Mouse (Mus musculus) activated CD4-positive, CD25-positive, alpha-beta regulatory T cell, adult 4 months (primary cell): Measurements from ENCODE around the gene Ubtd1. TPM values are rescaled to one million over a fixed set of nuclear protein-coding genes. Genes with fewer than 3 reads are reported as not detected.
"Not testable (repeated sequence)": the region's sequence is repeated elsewhere in the genome, so short reads cannot be mapped to it uniquely, and the experiment has no call there.

Source experiments
- ATAC-seq: one replicate; pipeline ENCODE4 v1.8.0; 2017
- polyA plus RNA-seq, 2 experiments: library from polyadenylated mRNA; unstranded; fragments of 100-300 nt; shearing (Covaris generic); gene quantifications; one replicate each; pipeline ENCODE4 v1.2.1; 2017

Gene Ubtd1
- polyA plus RNA-seq, 2 experiments from 2014 or later = 2.6 to 4.0 TPM

DNA sequence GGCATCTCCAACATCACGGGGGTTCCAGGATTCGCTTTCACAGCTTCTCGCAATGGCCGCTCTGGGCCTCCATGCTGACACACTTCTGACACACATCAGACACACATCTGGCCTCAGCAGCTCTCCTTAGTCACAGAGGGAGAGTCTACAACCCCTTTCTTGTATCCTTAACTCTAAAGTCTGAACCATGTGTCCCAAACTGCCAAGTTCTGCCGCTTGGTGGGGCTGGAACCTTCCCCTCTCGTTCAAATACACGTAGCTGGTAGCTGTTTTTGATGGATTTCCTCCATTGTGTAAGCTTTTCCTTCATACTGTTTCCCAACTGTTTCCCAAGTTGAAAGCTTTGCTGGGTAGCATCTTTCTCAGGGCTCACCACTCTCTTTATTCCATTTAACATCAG is 89.7 kb downstream of the Ubtd1 start:
- no peak for ATAC-seq

DNA sequence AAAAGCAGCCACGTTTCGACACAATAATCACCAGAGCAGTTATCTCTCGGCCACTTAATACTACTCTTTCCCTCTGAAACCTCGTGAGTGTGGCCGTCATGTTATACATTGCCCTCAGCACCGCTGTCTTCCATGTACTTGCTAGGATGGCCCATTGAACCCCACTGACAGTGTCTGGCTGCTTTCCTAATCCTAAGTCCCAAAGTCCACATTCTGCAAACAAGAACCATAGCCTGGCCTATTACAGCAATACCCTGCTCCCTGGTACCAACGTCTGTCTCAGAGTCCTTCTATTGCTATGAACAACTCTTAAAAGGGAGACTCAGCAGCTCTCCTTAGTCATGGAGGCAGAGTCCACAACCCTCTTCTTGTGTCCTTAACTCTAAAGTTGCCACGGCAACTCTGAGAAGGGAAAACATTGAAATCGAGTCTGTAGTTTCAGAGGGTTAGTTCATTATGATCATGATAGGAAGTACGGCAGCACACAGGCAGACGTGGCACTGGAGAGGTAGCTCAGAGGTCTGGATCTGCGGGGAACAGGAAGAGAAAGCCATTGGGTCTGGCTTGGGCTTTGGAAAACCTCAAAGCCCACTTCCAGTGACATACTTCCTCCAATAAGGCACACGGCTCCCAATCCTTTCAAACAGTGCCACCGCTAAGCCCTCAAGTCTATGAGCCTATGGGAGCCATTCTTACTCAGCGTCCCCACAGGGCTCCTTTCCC is 90.5 kb downstream of the Ubtd1 start:
- ATAC-seq = no peak

DNA sequence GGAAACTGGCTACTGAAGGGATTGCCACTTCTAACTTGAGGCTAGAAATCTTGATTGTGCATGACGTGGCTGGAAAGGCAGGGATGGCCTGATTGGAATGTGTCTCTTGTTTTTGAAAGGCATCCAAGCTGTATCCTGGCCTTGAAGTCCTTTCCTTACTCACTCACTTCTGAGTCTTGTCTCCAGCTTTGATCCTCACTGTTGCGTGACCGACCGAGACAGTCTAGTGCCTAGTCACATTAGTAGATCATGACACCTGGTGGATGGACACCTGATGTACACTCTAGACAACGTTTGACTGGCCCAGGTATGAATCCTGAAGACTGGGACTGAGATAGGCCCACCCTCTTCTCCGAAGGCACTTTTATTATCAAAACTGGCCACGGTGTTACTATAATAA is 91.2 kb downstream of the Ubtd1 start:
- ATAC-seq = no peak

DNA sequence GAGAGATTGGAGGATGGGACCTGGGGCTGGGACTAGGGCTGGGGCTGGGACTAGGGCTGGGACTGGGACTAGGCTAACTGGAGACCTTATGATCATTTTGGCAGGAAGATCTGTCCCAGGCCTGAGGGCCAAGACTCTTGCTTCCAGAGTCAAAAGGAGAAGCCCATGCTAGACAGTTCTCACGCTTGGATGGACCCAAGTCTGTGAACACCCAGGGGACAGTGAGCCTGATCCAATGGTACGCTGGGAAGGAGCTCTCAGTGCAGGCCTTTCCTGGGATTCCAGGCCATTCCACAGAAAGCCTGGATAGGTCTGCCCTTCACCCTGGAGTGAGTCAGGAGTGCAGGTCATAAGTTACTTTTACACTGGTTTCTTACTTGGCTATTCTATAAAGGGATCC is 93.5 kb downstream of the Ubtd1 start:
- ATAC-seq = no peak

DNA sequence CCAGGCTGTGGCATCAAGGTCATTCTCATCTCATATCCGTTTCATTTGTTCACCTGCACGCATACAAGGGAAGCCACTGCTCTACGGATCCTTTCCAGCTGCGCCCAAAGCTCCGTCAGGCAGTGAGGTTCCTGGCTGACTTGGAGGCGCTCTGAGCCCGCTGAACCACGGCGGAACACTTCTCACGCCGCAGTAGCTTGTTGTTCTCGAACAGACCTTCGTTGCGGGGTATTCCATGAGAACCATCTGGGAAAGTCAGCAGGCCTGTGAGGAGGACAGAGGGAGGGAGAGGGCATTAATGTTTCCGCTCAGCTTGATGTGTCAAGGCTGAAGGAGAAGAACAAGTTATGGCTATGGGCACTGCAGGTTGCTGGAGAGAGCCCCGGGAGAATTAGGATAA is 94.4 kb downstream of the Ubtd1 start:
- ATAC-seq = no peak

DNA sequence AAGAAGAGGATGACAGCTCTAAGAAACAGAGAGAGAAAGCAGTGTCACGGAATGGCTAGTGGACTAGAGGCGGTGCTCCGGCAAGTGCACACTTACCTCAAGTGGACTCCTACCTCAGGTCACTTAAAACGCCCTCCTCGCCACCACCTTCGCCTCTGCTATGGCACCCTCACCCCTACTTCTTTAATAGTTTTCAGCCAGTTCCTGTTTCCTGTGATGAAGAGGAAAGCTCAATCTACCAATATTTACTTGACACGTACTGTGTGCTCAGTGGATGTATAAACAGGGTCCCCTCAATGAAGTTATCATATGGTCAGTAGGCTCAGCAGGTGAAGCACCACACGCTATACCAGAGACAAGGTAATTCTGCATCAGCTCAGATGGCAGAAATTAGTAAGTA is 97.0 kb downstream of the Ubtd1 start:
- ATAC-seq = no peak

DNA sequence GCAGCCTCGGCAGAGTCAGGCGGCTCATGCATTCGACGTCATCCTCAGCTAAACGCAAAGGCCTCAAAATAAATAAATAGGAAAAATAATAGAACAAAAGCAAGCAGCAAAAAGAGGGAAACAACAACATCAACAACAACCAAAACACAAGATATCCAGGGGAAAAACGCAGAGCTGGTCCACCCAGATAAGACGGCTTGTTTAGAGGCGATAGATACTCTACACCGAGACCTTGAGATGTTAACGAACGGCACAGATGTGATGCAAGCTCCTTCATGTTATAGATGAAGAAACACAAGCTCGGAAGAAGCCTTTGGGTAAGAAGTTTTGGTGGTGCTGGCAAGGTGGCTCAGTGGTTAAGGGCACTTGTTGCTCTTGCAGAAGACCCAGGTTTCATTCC is 97.4 kb downstream of the Ubtd1 start:
- no peak for ATAC-seq

DNA sequence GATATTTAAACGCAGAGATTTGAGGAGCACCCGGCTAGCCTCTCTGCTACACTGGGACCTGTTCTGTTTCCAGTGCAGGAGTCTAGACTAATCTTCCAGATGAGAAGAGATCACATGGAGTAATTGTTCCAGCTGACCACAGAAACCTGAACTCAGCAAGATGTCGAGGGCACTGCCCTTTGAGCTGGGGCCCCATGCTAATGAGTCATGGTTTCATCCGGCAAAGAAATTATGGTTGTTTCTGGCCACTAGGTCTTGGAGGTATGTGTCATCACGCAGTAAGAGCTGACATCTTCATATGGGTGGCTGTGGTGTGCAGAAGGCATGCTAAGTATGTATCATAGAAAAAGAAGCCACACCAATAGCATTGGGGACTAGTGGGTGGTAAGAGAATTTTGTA is 98.4 kb downstream of the Ubtd1 start:
- ATAC-seq = no peak

DNA sequence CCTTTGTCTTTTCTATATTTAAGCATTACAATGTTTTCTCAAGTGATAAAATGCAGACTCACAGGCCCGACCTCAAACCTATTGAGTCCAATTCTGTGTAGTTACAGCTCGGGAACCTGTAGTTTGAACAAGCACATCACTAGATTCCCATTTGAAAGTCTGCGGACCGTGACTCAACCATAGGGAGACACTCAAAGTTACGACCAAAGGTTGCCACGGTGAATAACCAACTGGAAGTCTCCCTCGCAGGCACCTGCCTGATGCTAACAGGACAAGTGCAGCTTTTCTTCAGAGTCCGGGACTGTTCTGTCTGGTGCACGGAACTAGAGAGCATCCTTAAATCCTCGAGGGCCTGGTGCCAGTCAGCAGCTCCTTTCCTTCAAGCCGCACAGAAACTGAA is 98.9 kb downstream of the Ubtd1 start:
- ATAC-seq = no peak

DNA sequence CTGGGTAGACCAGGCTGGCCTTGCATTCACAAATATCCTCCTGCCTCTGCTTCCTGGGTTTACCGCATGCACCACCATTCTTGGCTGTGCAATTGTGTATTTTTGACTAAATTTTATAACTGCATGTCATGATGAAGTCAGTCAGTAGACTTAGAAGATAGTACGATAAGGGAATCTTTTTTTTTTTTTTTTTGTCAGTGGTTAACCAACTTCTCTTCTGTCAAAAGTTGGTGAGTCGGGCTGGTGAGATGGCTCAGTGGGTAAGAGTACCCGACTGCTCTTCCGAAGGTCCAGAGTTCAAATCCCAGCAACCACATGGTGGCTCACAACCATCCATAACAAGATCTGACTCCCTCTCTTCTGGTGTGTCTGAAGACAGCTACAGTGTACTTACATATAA is 100.0 kb downstream of the Ubtd1 start:
- not testable (repeated sequence) for ATAC-seq

Other genes starting within 250 kb of the Ubtd1 start
- gene Slit1, start 238.1 kb upstream of the Ubtd1 start, polyA plus RNA-seq = under 1 TPM in 1 of 2 experiments, not detected in 1; 0.08 TPM
- gene Arhgap19, start 179.7 kb upstream of the Ubtd1 start, polyA plus RNA-seq = 1 to 10 TPM; 6.7 to 7.1 TPM
- gene Frat1, start 151.8 kb upstream of the Ubtd1 start, polyA plus RNA-seq = 10 to 100 TPM; 15.5 to 17.9 TPM
- gene Frat2, start 133.6 kb upstream of the Ubtd1 start, polyA plus RNA-seq = 1 to 10 TPM in 1 of 2 experiments, under 1 TPM in 1; 0.65 to 1.5 TPM
- 1 to 10 TPM; 6.9 to 8.8 TPM for gene Rrp12, start 85.6 kb upstream of the Ubtd1 start, polyA plus RNA-seq
- gene Pgam1, start 69.8 kb upstream of the Ubtd1 start, polyA plus RNA-seq = 10 to 100 TPM; 60.3 to 83.9 TPM
- gene Exosc1, start 48.3 kb upstream of the Ubtd1 start, polyA plus RNA-seq = 100 to 1,000 TPM in 1 of 2 experiments, 10 to 100 TPM in 1; 75.9 to 103 TPM
- 10 to 100 TPM; 39.0 to 41.1 TPM for gene Zdhhc16, start 48.3 kb upstream of the Ubtd1 start, polyA plus RNA-seq
- gene Mms19, start 606 bp upstream of the Ubtd1 start, polyA plus RNA-seq = 10 to 100 TPM; 63.7 to 75.3 TPM
- gene Ankrd2, start 54.2 kb downstream of the Ubtd1 start, polyA plus RNA-seq = not detected
- gene Hoga1, start 63.8 kb downstream of the Ubtd1 start, polyA plus RNA-seq = not detected
- not detected for gene 4933411K16Rik, start 70.5 kb downstream of the Ubtd1 start, polyA plus RNA-seq
- gene Morn4, start 104.6 kb downstream of the Ubtd1 start, polyA plus RNA-seq = not detected
- 10 to 100 TPM in 1 of 2 experiments, 1 to 10 TPM in 1; 8.1 to 12.4 TPM for gene Pi4k2a, start 108.7 kb downstream of the Ubtd1 start, polyA plus RNA-seq
- gene Avpi1, start 147.3 kb downstream of the Ubtd1 start, polyA plus RNA-seq = 1 to 10 TPM; 9.2 to 9.7 TPM
- 1 to 10 TPM; 5.7 to 6.5 TPM for gene Marveld1, start 165.6 kb downstream of the Ubtd1 start, polyA plus RNA-seq
- 10 to 100 TPM; 13.9 to 15.2 TPM for gene Zfyve27, start 182.2 kb downstream of the Ubtd1 start, polyA plus RNA-seq
- gene Sfrp5, start 220.5 kb downstream of the Ubtd1 start, polyA plus RNA-seq = not detected